Mouse (Mus musculus) megakaryocyte, embryonic 14.5 days (primary cell): Measurements from ENCODE around the gene Ppp3ca.

Source experiments
- FLI1 ChIP-seq: IDR thresholded peaks from 2 replicates; pipeline ENCODE4 v1.6.1; 2012; ENCODE audit warnings: low read length, inconsistent platforms, mixed read lengths
- GATA1 ChIP-seq: IDR thresholded peaks from 3 replicates; pipeline ENCODE4 v1.6.1; 2012; ENCODE audit warnings: mixed read lengths, low read length, inconsistent platforms, borderline replicate concordance

- TF ChIP-seq FLI1 (no peak), GATA1 (no peak)
Measured at GRCm38 (mm10) chr3:136977859-136978258, 307.9 kb downstream of the Ppp3ca start.
